Mouse (Mus musculus): Measurements from ENCODE around the gene Hibadh.
A peak's percentile ranks its signal among the peaks of the same experiment; 100 is the strongest.
"Not testable (repeated sequence)": the region's sequence is repeated elsewhere in the genome, so short reads cannot be mapped to it uniquely, and the experiment has no call there.

Hibadh gene

DNA sequence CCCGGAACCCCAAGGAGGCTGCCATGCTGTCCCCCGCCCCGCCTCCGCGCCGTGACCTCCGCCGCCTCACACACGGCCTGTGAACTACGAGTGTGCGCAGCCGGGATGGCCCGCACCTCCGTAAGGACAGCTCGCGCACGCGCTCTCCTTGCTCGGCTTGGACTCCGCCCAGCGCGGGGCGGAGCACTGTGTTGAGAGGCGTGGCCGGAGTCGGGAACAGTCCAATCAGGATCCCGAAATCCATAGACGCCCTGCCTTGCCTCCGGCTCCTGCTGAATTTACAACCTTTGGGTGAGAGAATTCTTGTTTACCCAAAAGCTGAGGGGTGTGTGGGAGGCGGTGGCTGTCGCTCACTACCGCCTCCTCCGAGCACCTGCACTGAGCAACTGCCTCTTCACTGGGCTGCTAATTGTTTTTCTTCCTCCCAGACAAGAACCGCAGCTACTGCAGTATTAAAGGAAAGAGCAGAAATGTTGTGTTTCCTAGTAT is at the start of gene Hibadh:
Hibadh (minus strand) TSS at position 166 of the 489 bp plus-strand sequence.
- peak; percentile 99 for DNase-seq (ENCODE audit: low read depth, low spot score)

- no peak for DNase-seq (ENCODE audit: low read depth, low spot score)
These were observed 46.8 kb upstream of the Hibadh start for GRCm38 (mm10) chr6:52686901-52687500.

DNA sequence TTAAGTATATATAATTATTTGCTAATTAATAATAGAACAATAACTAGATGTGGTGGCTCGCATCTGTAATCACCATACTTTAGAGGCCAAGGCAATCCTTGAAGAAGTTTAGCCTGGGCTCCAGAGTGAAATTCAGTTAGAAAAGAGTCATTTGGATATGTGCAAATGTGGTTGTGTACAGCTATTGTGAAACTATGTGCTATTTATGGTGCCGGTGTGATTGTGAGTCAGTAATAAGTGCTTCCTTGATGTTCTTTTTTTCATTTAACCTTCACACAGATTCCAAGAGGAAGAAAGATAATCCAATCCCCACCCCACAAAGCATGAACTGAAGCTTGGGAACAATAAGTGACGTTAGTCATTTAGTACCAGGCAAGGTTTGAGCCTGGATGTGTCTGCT is 42.4 kb upstream of the Hibadh start:
- no peak for DNase-seq (ENCODE audit: low read depth, low spot score)

DNA sequence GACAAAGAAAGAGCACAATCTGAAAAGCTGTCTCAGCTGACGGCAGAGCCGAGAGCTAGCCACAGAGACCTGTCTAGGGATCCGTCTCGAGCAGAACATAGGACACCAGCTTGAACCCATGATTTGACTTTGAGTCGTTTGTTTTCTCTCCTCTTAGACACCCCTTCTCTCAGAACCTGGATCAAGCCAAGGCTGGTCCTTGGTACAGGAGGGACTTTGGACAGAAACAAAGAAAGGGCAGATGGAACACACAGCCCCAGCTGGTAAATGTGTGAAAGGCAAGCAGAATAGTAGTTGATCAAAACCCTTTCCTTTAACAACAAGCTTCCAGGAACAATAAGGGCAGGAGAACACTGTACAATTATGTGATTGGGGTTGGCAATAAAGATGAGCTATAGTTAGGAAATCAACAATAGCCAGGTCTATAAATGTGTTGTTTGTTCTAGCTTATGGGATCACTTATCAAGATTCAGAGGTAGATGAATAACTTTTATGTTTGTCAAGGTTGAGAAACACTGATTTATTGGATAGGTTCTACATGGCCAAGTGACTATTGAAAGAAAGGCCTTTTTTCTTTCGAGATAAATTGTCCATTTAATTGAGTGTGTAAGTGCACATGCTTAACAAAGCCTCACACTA is 41.8 kb upstream of the Hibadh start:
- DNase-seq (ENCODE audit: low read depth, low spot score): no peak

DNA sequence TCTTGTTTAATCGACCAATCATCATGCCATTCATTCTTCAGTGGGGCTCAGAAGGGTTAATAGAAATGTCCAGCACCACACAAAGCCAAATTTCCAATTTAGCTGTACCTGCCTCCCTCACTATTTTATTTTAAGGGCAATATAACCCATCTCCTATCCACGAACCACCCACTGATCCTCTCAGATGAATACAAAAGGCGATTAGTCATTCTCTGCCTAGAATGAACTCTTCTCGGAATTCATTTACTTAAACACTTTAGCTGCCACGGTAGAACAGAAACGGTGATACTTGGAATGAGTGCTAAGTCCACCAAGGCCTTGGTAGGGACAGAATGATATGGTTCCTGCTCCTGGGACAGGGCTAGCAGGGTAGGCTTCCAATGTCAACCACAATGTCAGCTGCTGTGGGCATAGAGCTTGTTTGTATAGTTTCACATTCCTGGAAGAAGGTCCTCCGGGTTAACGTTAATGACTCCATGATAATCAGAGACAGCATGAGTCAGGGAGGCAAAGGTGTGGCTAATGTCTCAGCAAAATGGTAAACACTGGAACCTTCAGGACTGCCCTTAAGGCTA is 40.4 kb upstream of the Hibadh start:
- DNase-seq (ENCODE audit: low read depth, low spot score): no peak

GRCm38 (mm10) chr6:52679565-52679964 is 39.4 kb upstream of the Hibadh start:
- no peak for DNase-seq (ENCODE audit: low read depth, low spot score)

DNA sequence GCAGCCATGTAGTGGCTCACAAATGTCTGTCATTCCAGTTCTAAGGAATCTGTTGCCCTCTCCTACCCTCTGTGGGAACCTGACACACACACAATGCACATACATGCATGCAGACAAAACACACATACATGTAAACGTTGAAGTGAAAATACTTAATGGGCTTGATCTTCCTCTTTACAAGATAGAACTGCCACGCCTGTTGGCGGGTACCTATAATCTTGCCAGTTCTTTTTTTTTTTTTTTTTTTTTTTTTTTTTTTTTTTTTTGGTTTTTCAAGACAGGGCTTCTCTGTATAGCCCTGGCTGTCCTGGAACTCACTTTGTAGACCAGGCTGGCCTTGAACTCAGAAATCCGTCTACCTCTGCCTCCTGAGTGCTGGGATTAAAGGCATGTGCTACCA is 37.3 kb upstream of the Hibadh start:
- not testable (repeated sequence) for DNase-seq (ENCODE audit: low read depth, low spot score)

GRCm38 (mm10) chr6:52675222-52675921 is 35.2 kb upstream of the Hibadh start:
- no peak for DNase-seq (ENCODE audit: low read depth, low spot score)

DNA sequence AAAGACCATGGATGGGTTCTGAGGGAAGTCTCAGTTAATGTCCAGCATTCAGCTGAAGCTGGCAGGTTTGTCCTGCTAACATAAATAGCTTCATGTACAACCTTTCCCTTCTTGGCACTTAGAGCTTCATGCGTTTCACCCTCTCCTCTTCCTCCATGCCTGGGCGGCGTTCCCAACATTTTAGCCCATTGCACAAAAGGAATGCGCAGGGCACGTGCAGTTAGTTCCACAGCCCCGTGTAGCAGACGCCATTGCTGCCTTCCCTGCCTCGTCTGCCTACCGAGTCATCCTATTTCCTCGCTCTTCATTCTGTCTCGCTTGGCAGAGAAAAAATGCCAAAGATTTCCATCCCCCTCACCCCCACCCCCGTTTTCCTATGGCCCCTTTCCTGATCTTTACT is 34.4 kb upstream of the Hibadh start:
- no peak for DNase-seq (ENCODE audit: low read depth, low spot score)

DNA sequence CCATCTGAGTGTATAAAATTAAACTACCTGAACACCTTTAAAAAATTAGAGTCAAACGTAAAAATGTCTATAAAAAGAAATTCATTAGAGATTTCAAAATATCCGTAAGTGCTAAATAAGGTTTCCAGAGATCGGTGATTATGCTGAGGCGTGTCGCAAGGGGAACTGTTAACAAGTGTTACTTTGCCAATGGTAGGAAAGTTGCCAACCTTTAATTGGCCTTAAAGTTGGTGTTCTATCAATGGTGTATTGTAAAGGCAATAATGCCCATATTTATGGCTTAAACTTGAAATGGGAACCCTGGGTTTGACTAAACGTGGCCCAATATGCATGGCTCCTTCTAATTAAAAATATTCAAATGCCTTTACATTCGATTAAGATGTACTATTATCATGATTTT is 33.5 kb upstream of the Hibadh start:
- DNase-seq (ENCODE audit: low read depth, low spot score): no peak

- DNase-seq (ENCODE audit: low read depth, low spot score): no peak
These were observed 32.4 kb upstream of the Hibadh start for GRCm38 (mm10) chr6:52672539-52672938.

DNA sequence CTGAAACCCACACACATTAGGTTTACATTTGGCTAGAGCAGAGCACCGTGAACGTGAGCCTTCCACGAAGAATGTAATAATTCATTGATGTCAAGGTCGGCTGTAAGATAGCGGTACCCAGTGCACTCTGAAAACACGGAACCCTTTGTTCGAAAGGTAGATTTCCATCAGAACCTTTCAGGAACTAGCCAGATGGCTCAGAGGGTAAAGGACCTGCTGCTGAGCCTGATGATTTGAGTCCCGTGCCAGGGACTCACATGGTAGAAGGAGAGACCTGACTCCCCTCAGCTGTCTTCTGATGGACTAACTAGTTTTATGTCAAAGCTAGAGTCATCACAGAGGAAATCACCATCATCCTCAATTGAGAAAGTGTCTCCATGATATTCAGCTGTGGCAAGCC is 31.6 kb upstream of the Hibadh start:
- DNase-seq (ENCODE audit: low read depth, low spot score): no peak

- not testable (repeated sequence) for DNase-seq (ENCODE audit: low read depth, low spot score)
These were observed 29.7 kb upstream of the Hibadh start for GRCm38 (mm10) chr6:52669878-52670277.

- DNase-seq (ENCODE audit: low read depth, low spot score): no peak
These were observed 27.5 kb upstream of the Hibadh start for GRCm38 (mm10) chr6:52667641-52668040.

DNA sequence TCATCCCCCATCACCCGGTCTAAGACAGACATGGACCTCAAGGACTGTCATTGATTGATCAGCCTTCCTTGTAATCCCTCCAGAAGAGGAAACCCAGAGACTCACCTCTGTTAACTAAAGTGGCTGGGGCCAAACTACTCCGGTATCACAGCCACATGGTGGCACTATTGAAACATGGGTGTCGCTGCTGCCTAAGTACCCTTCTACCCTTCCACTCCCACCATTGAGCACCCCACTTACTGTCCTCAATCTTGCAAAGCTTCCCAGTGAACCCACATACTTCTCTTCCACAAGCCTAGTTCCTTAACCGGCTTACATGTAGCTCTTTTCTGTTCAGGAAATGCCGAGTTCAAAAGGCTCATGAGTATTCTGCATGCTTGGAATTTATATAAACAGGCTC is 22.8 kb upstream of the Hibadh start:
- peak; percentile 13 for DNase-seq (ENCODE audit: low read depth, low spot score)

- no peak for DNase-seq (ENCODE audit: low read depth, low spot score)
These were observed 15.1 kb upstream of the Hibadh start for GRCm38 (mm10) chr6:52655266-52655665.

DNA sequence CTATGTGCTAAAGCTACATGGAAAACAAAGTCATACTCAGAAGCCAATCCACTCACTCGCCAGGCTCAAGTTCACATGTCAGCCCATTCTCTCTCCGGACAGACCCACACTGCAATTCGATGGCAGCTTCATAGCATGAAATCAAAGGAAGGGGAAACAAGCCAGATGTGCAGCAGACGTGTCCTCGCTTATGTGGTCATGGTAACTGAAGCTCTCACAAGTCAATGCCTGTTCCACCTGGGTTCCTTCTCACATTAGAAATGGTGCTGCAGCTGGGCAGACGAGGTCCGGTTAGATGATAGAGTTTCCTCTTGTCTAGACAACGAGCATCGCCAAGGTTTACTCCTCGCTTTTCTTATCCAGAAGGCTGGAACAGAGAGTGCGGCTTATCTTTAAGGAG is 8.6 kb upstream of the Hibadh start:
- DNase-seq (ENCODE audit: low read depth, low spot score): no peak

- no peak for DNase-seq (ENCODE audit: low read depth, low spot score)
These were observed 7.8 kb upstream of the Hibadh start for GRCm38 (mm10) chr6:52648031-52648430.

- DNase-seq (ENCODE audit: low read depth, low spot score): no peak
These were observed 5.7 kb upstream of the Hibadh start for GRCm38 (mm10) chr6:52645926-52646325.

DNA sequence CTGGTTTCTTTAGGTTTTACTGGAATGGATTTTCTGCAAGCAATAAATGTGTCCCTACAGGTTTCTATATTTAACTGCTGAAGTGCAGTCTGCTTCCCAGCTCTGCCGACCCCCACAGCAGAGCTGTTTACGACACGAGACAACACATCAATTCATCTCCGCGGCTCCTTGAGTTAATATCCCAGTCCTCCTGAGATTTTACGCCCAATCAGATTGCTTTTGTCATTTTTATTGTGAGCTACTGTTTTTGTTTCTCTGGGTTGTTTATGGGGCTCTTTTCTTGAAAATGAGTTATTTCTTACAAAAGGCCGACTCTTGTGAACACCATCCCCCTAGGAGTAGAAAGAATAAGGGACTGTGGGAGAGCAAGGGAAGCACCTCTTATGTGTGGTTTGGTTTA is 2.0 kb upstream of the Hibadh start:
- no peak for DNase-seq (ENCODE audit: low read depth, low spot score)

GRCm38 (mm10) chr6:52641076-52641475 is 887 bp upstream of the Hibadh start:
- DNase-seq (ENCODE audit: low read depth, low spot score): peak; percentile 19

- DNase-seq (ENCODE audit: low read depth, low spot score): no peak
These were observed 504 bp downstream of the Hibadh start for GRCm38 (mm10) chr6:52639546-52640223.

All from CD4-positive helper T cell, adult 2 months (primary cell).